Mouse (Mus musculus) small intestine, adult 2 months (tissue): ENCODE measurements around the gene Tk1. TPM values are rescaled to one million over a fixed set of nuclear protein-coding genes. Genes with fewer than 3 reads are reported as not detected.
"Not testable (repeated sequence)": the region's sequence is repeated elsewhere in the genome, so short reads cannot be mapped to it uniquely, and the experiment has no call there.

ENCODE experiments used
- H3K27ac ChIP-seq: fragments of 200-500 bp; 2 replicates; pipeline ENCODE4 v1.5.1; 2012; ENCODE audit warnings: low read depth, low read length, control low read depth, inconsistent platforms; ENCODE audit not compliant: insufficient read depth
- H3K27me3 ChIP-seq: fragments of 200-500 bp; 2 replicates; pipeline ENCODE4 v1.6.1; 2012; ENCODE audit warnings: mild to moderate bottlenecking, moderate library complexity, low read length, inconsistent platforms; ENCODE audit not compliant: control insufficient read depth, insufficient read depth
- H3K36me3 ChIP-seq: fragments of 200-500 bp; 2 replicates; pipeline ENCODE4 v1.6.1; 2012; ENCODE audit warnings: mild to moderate bottlenecking, low read length, control low read depth, inconsistent platforms; ENCODE audit not compliant: control insufficient read depth, insufficient read depth
- H3K4me1 ChIP-seq: fragments of 200-500 bp; 2 replicates; pipeline ENCODE4 v1.6.1; 2012; ENCODE audit warnings: low read length, inconsistent platforms, mixed read lengths; ENCODE audit not compliant: control insufficient read depth, insufficient read depth, insufficient read length
- H3K4me3 ChIP-seq: fragments of 200-500 bp; 2 replicates; pipeline ENCODE4 v1.5.1; 2012; ENCODE audit warnings: low read depth, mild to moderate bottlenecking, control low read depth, inconsistent platforms, low read length, moderate library complexity
- CTCF ChIP-seq: fragments of 200-500 bp; IDR thresholded peaks from 2 replicates; pipeline ENCODE4 v1.5.1; 2012; ENCODE audit warnings: low read depth, mild to moderate bottlenecking, control low read depth, inconsistent platforms, low read length, moderate library complexity, mixed read lengths; ENCODE audit not compliant: insufficient replicate concordance, insufficient read length; ENCODE audit errors: extremely low read depth
- POLR2A ChIP-seq: fragments of 200-500 bp; IDR thresholded peaks from 2 replicates; pipeline ENCODE4 v1.6.1; 2012; ENCODE audit warnings: low read depth, mild to moderate bottlenecking, control low read depth, inconsistent platforms, low read length, moderate library complexity
- WGBS: fragments of 180-500 bp; shearing (Covaris S2); methylation state at CpG from one replicate; pipeline ENCODE4 v1.1.7; 2018; 5-methylcytosine and 5-hydroxymethylcytosine counted together
- polyA plus RNA-seq: library from polyadenylated mRNA; depleted of rRNA; stranded (reverse); fragments of >200 nt; gene quantifications from 2 replicates; pipeline ENCODE4 v1.2.3, GENCODE M21; 2012

The Tk1 gene
- polyA plus RNA-seq, 1 experiment, result 52.2 TPM

- H3K4me3 ChIP-seq, result no peak overlapping the region
- no peaks in the 10 kb centered on the region for H3K27me3 ChIP-seq
- H3K4me1 ChIP-seq, result peaks cover 38% of the 10 kb centered on the region
- TF ChIP-seq CTCF, result no peak
- peak overlapping the region; percentile 85 for H3K27ac ChIP-seq
- WGBS, result 13% methylated on average over 2 of the region's 2 CpGs
- no peaks in the 10 kb centered on the region for H3K36me3 ChIP-seq
Observed at GRCm38 (mm10) chr11:117838572-117838971, 12.7 kb upstream of the Tk1 start.

GRCm38 (mm10) chr11:117836306-117836705, 10.4 kb upstream of the Tk1 start:
- Histone ChIP-seq H3K27me3 (no peaks in the 10 kb centered on the region), H3K27ac (no peak overlapping the region), H3K36me3 (no peaks in the 10 kb centered on the region), H3K4me1 (peaks cover 43% of the 10 kb centered on the region), H3K4me3 (peak overlapping the region; percentile 12; the same call in 1 of the 2 replicates)
- TF ChIP-seq CTCF (no peak), POLR2A (no peak)
- 26% methylated on average over 13 of the region's 13 CpGs for WGBS

GRCm38 (mm10) chr11:117834086-117834485, 8.2 kb upstream of the Tk1 start:
- no peaks in the 10 kb centered on the region for H3K27me3 ChIP-seq
- TF ChIP-seq CTCF (no peak), POLR2A (no peak)
- H3K36me3 ChIP-seq, result no peaks in the 10 kb centered on the region
- WGBS, result 28% methylated on average over 8 of the region's 8 CpGs
- peak overlapping the region; percentile 96 for H3K27ac ChIP-seq
- no peak overlapping the region; the same call in 1 of the 2 replicates for H3K4me3 ChIP-seq
- peaks cover 53% of the 10 kb centered on the region for H3K4me1 ChIP-seq

- Histone ChIP-seq H3K27ac (peak overlapping the region; percentile 96), H3K4me1 (peaks cover 53% of the 10 kb centered on the region)
- 40% methylated on average over 6 of the region's 6 CpGs for WGBS
- H3K36me3 ChIP-seq, H3K4me3 ChIP-seq, H3K27me3 ChIP-seq: not testable (repeated sequence)
Observed at GRCm38 (mm10) chr11:117833509-117833908, 7.6 kb upstream of the Tk1 start.

- H3K27ac ChIP-seq, result peak overlapping the region; percentile 96
- no peaks in the 10 kb centered on the region for H3K36me3 ChIP-seq
- no peaks in the 10 kb centered on the region for H3K27me3 ChIP-seq
- TF ChIP-seq CTCF (peak; percentile 83), POLR2A (peak; percentile 71)
- peaks cover 58% of the 10 kb centered on the region for H3K4me1 ChIP-seq
- WGBS, result 23% methylated on average over 28 of the region's 28 CpGs
- H3K4me3 ChIP-seq, result peak overlapping the region; percentile 65
Observed at GRCm38 (mm10) chr11:117832086-117832969, 6.4 kb upstream of the Tk1 start.

- H3K4me1 ChIP-seq, result peaks cover 57% of the 10 kb centered on the region
Observed at GRCm38 (mm10) chr11:117830401-117830800, 4.5 kb upstream of the Tk1 start.

GRCm38 (mm10) chr11:117829671-117830215, 3.9 kb upstream of the Tk1 start:
- H3K27ac ChIP-seq, result peak overlapping the region; percentile 97
- WGBS, result 9% methylated on average over 2 of the region's 2 CpGs
- H3K4me3 ChIP-seq, result no peak overlapping the region
- no peak for TF ChIP-seq POLR2A
- TF ChIP-seq CTCF, result no peak
- H3K27me3 ChIP-seq, result no peaks in the 10 kb centered on the region
- peaks cover 57% of the 10 kb centered on the region for H3K4me1 ChIP-seq
- no peaks in the 10 kb centered on the region for H3K36me3 ChIP-seq

More at GRCm38 (mm10) chr11:117830401-117830800, 4.5 kb upstream of the Tk1 start:
- no peak for TF ChIP-seq POLR2A
- TF ChIP-seq CTCF, result no peak
- no peaks in the 10 kb centered on the region for H3K27me3 ChIP-seq
- WGBS, result 27% methylated on average over 9 of the region's 9 CpGs
- H3K36me3 ChIP-seq, result no peaks in the 10 kb centered on the region
- H3K27ac ChIP-seq, result peak overlapping the region; percentile 97
- H3K4me3 ChIP-seq, result no peak overlapping the region
